ENCODE assay signal across 29 mouse cellular contexts in genomic region chr4:46503881-46504280, GRCm38 (mm10). TPM values are rescaled to one million over a fixed set of nuclear protein-coding genes. Genes with fewer than 3 reads are reported as not detected.
DNase-seq lines count a peak whose midpoint lies in the region; ATAC-seq and TF ChIP-seq lines count a peak whose summit lies in the region.
"Had no signal": no experiment of that assay in that cellular context is flagged by ENCODE, and none has a peak within 500 bp of the region (broad histone marks: within the 10 kb centered on the region; RNA-seq: fewer than 3 reads in every experiment).

No protein-coding gene starts in this region.

- peaks cover 25% of the 10 kb centered on the region for H3K36me3 ChIP-seq in forebrain, embryonic 15.5 days
- H3K36me3 ChIP-seq in forebrain, embryonic 12.5 days (replicated peaks), result peaks cover 47% of the 10 kb centered on the region
- H3K36me3 ChIP-seq in intestine, postnatal 0 days (ENCODE audit: control insufficient read depth, insufficient read depth), result peaks cover 41% of the 10 kb centered on the region
- H3K36me3 ChIP-seq in intestine, embryonic 15.5 days, result peaks cover 31% of the 10 kb centered on the region
- H3K36me3 ChIP-seq in liver, embryonic 12.5 days, result peaks cover 58% of the 10 kb centered on the region
- no peaks in the 10 kb centered on the region for H3K36me3 ChIP-seq in hindbrain, embryonic 11.5 days (ENCODE audit: control insufficient read depth, insufficient read depth, low read length)

- ATAC-seq in forebrain, embryonic 15.5 days (replicated peaks), result no peak
- ATAC-seq in forebrain, embryonic 12.5 days (ENCODE audit: low FRiP score), result no peak
- no peak for ATAC-seq in intestine, postnatal 0 days
- ATAC-seq in intestine, embryonic 15.5 days, result no peak
- peak; percentile 38 for ATAC-seq in liver, embryonic 12.5 days
- ATAC-seq in megakaryocyte-erythroid progenitor cell, adult 5-6 weeks (replicated peaks; ENCODE audit: low FRiP score, low TSS enrichment, poor library complexity, severe bottlenecking), result peak; percentile 56
- no peak for ATAC-seq in hindbrain, embryonic 11.5 days (ENCODE audit: low FRiP score)
- ATAC-seq: midbrain, embryonic 15.5 days had no signal

- DNase-seq in neural tube, embryonic 10.5 days (ENCODE audit: extremely low spot score, low spot score), result no peak
- no peak for DNase-seq in hindbrain, embryonic 11.5 days (ENCODE audit: low spot score)
- DNase-seq: cerebellum, adult 11 months; cerebellum, adult 9-11 months; embryo, embryonic 11 days; gastrocnemius, postnatal 25 days; heart, adult 18-20 months; heart, postnatal 10 days; kidney, adult 11 months; kidney, postnatal 14 days; layer of hippocampus, adult 9-11 months; lung, postnatal 36 days; right cerebral cortex, postnatal 25 days; spleen, adult 18-20 months; thymus, postnatal 14 days had no signal

- 83% methylated on average over 3 of the region's 3 CpGs for WGBS in forebrain, embryonic 15.5 days
- WGBS in forebrain, embryonic 12.5 days, result 90% methylated on average over 3 of the region's 3 CpGs
- 53% methylated on average over 3 of the region's 3 CpGs for WGBS in intestine, postnatal 0 days
- 73% methylated on average over 3 of the region's 3 CpGs for WGBS in intestine, embryonic 15.5 days
- WGBS in liver, embryonic 12.5 days (ENCODE audit: insufficient replicate concordance), result 17% methylated on average over 3 of the region's 3 CpGs
- 86% methylated on average over 3 of the region's 3 CpGs for WGBS in hindbrain, embryonic 11.5 days

- peaks cover 18% of the 10 kb centered on the region for H3K4me1 ChIP-seq in forebrain, embryonic 15.5 days
- peaks cover 7% of the 10 kb centered on the region for H3K4me1 ChIP-seq in forebrain, embryonic 12.5 days
- no peaks in the 10 kb centered on the region for H3K4me1 ChIP-seq in intestine, postnatal 0 days (replicated peaks; ENCODE audit: control insufficient read depth, insufficient read depth, low read length)
- peaks cover 6% of the 10 kb centered on the region for H3K4me1 ChIP-seq in intestine, embryonic 15.5 days (replicated peaks)
- peaks cover 71% of the 10 kb centered on the region for H3K4me1 ChIP-seq in liver, embryonic 12.5 days
- no peaks in the 10 kb centered on the region for H3K4me1 ChIP-seq in hindbrain, embryonic 11.5 days (replicated peaks; ENCODE audit: control insufficient read depth, insufficient read depth, low read length)
- H3K4me1 ChIP-seq: embryonic facial prominence, embryonic 12.5 days had no signal

- no peak for TF ChIP-seq CTCF in intestine, postnatal 0 days (IDR thresholded peaks at IDR 0.05; ENCODE audit: low read depth)

- H3K4me3 ChIP-seq in forebrain, embryonic 15.5 days, result no peak overlapping the region
- H3K4me3 ChIP-seq in forebrain, embryonic 12.5 days (replicated peaks), result no peak overlapping the region
- no peak overlapping the region for H3K4me3 ChIP-seq in intestine, postnatal 0 days (ENCODE audit: low read depth, low read length)
- no peak overlapping the region for H3K4me3 ChIP-seq in intestine, embryonic 15.5 days (replicated peaks)
- H3K4me3 ChIP-seq in liver, embryonic 12.5 days, result no peak overlapping the region
- no peak overlapping the region for H3K4me3 ChIP-seq in hindbrain, embryonic 11.5 days (ENCODE audit: low read depth, low read length)
- H3K4me3 ChIP-seq: embryonic facial prominence, embryonic 12.5 days; heart, embryonic 12.5 days; hindbrain, embryonic 13.5 days; limb, embryonic 12.5 days; liver, embryonic 15.5 days; lung, embryonic 15.5 days; midbrain, embryonic 15.5 days had no signal

- H3K9ac ChIP-seq in forebrain, embryonic 15.5 days (replicated peaks), result no peak overlapping the region
- no peak overlapping the region for H3K9ac ChIP-seq in forebrain, embryonic 12.5 days
- H3K9ac ChIP-seq in intestine, postnatal 0 days (ENCODE audit: low read depth, low read length), result no peak overlapping the region
- no peak overlapping the region for H3K9ac ChIP-seq in intestine, embryonic 15.5 days
- 0 out of 2 replicates have a peak overlapping the region, but pooled peaks have one; percentile 7 for H3K9ac ChIP-seq in liver, embryonic 12.5 days
- H3K9ac ChIP-seq in hindbrain, embryonic 11.5 days (ENCODE audit: low read depth, low read length), result no peak overlapping the region
- H3K9ac ChIP-seq: embryonic facial prominence, embryonic 12.5 days; heart, embryonic 12.5 days; hindbrain, embryonic 13.5 days; limb, embryonic 12.5 days; liver, embryonic 15.5 days; lung, embryonic 15.5 days; midbrain, embryonic 15.5 days had no signal

- no peaks in the 10 kb centered on the region for H3K27me3 ChIP-seq in forebrain, embryonic 15.5 days
- peaks cover 25% of the 10 kb centered on the region for H3K27me3 ChIP-seq in forebrain, embryonic 12.5 days
- H3K27me3 ChIP-seq in intestine, postnatal 0 days (replicated peaks; ENCODE audit: control insufficient read depth, insufficient read depth, low read length), result no peaks in the 10 kb centered on the region
- H3K27me3 ChIP-seq in intestine, embryonic 15.5 days (replicated peaks), result no peaks in the 10 kb centered on the region
- H3K27me3 ChIP-seq in liver, embryonic 12.5 days (replicated peaks), result peaks cover 12% of the 10 kb centered on the region
- H3K27me3 ChIP-seq in hindbrain, embryonic 11.5 days (ENCODE audit: control insufficient read depth, insufficient read depth, low read length), result peaks cover 18% of the 10 kb centered on the region
- H3K27me3 ChIP-seq: megakaryocyte, embryonic 14.5 days had no signal

- peak overlapping the region; percentile 60; the same call in 1 of the 2 replicates for H3K27ac ChIP-seq in forebrain, embryonic 15.5 days (replicated peaks)
- no peak overlapping the region for H3K27ac ChIP-seq in forebrain, embryonic 12.5 days
- peak overlapping the region; percentile 7; the same call in 1 of the 2 replicates for H3K27ac ChIP-seq in intestine, postnatal 0 days (ENCODE audit: low read depth, low read length)
- no peak overlapping the region for H3K27ac ChIP-seq in intestine, embryonic 15.5 days
- H3K27ac ChIP-seq in liver, embryonic 12.5 days, result peak overlapping the region; percentile 64
- no peak overlapping the region for H3K27ac ChIP-seq in hindbrain, embryonic 11.5 days (ENCODE audit: low read depth, low read length)
- H3K27ac ChIP-seq: embryonic facial prominence, embryonic 12.5 days; hindbrain, embryonic 13.5 days; limb, embryonic 12.5 days; liver, embryonic 15.5 days; lung, embryonic 15.5 days; midbrain, embryonic 15.5 days had no signal

- no peak overlapping the region for H3K4me2 ChIP-seq in forebrain, embryonic 15.5 days (replicated peaks)
- H3K4me2 ChIP-seq in forebrain, embryonic 12.5 days, result no peak overlapping the region
- H3K4me2 ChIP-seq in intestine, postnatal 0 days (replicated peaks; ENCODE audit: low read depth), result no peak overlapping the region
- no peak overlapping the region for H3K4me2 ChIP-seq in intestine, embryonic 15.5 days (replicated peaks)
- no peak overlapping the region for H3K4me2 ChIP-seq in liver, embryonic 12.5 days
- no peak overlapping the region for H3K4me2 ChIP-seq in hindbrain, embryonic 11.5 days (replicated peaks; ENCODE audit: low read depth, low read length)
- H3K4me2 ChIP-seq: embryonic facial prominence, embryonic 12.5 days; heart, embryonic 12.5 days; hindbrain, embryonic 13.5 days; limb, embryonic 12.5 days; liver, embryonic 15.5 days; lung, embryonic 15.5 days; midbrain, embryonic 15.5 days had no signal

- no peaks in the 10 kb centered on the region for H3K9me3 ChIP-seq in forebrain, embryonic 15.5 days
- H3K9me3 ChIP-seq in forebrain, embryonic 12.5 days, result no peaks in the 10 kb centered on the region
- H3K9me3 ChIP-seq in intestine, postnatal 0 days (ENCODE audit: control insufficient read depth), result no peaks in the 10 kb centered on the region
- H3K9me3 ChIP-seq in intestine, embryonic 15.5 days, result no peaks in the 10 kb centered on the region
- no peaks in the 10 kb centered on the region for H3K9me3 ChIP-seq in liver, embryonic 12.5 days (replicated peaks)
- H3K9me3 ChIP-seq in hindbrain, embryonic 11.5 days (ENCODE audit: control insufficient read depth, low read length), result no peaks in the 10 kb centered on the region
- H3K9me3 ChIP-seq: embryonic facial prominence, embryonic 12.5 days; heart, embryonic 12.5 days; hindbrain, embryonic 13.5 days; limb, embryonic 12.5 days; liver, embryonic 15.5 days; lung, embryonic 15.5 days; megakaryocyte, embryonic 14.5 days; midbrain, embryonic 15.5 days had no signal

RNA-seq across cellular contexts. Expression of gene Nans, which starts 14.8 kb away (rescaled TPM):
- polyA plus RNA-seq in forebrain, embryonic 15.5 days (2015; fragmentation: Nextera tagmentation; extraction: Ambion mirVana), result 78.5 and 84.2 TPM in 2 replicates
- polyA plus RNA-seq in forebrain, embryonic 12.5 days (2016; fragmentation: Nextera tagmentation; extraction: Ambion mirVana), result 63.5 and 75.8 TPM in 2 replicates
- polyA plus RNA-seq in intestine, postnatal 0 days (2015; fragmentation: Nextera tagmentation; extraction: Ambion mirVana), result 67.4 and 81.3 TPM in 2 replicates
- 102 and 113 TPM in 2 replicates for polyA plus RNA-seq in intestine, embryonic 15.5 days (2015; fragmentation: Nextera tagmentation; extraction: Ambion mirVana)
- polyA plus RNA-seq in liver, embryonic 12.5 days (2016; fragmentation: Nextera tagmentation; extraction: Ambion mirVana), result 75.7 and 78.4 TPM in 2 replicates
- 58.0 and 77.3 TPM in 2 replicates for total RNA-seq in megakaryocyte-erythroid progenitor cell, adult 5-6 weeks (2014; fragmentation: Nextera tagmentation)
- total RNA-seq in megakaryocyte-erythroid progenitor cell, adult 5-6 weeks (2017), result 57.8 and 68.7 TPM in 2 replicates
- 79.7 and 88.4 TPM in 2 replicates for polyA plus RNA-seq in hindbrain, embryonic 11.5 days (2014; fragmentation: Nextera tagmentation; extraction: Ambion mirVana)

RNA-seq across cellular contexts. Expression of gene Trim14, which starts 32.1 kb away (rescaled TPM):
- 0.48 and 1.2 TPM in 2 replicates for polyA plus RNA-seq in forebrain, embryonic 15.5 days (2015; fragmentation: Nextera tagmentation; extraction: Ambion mirVana)
- 0.95 and 1.7 TPM in 2 replicates for polyA plus RNA-seq in forebrain, embryonic 12.5 days (2016; fragmentation: Nextera tagmentation; extraction: Ambion mirVana)
- polyA plus RNA-seq in intestine, postnatal 0 days (2015; fragmentation: Nextera tagmentation; extraction: Ambion mirVana), result 14.1 and 15.7 TPM in 2 replicates
- polyA plus RNA-seq in intestine, embryonic 15.5 days (2015; fragmentation: Nextera tagmentation; extraction: Ambion mirVana), result 11.4 and 12.6 TPM in 2 replicates
- 8.5 and 8.9 TPM in 2 replicates for polyA plus RNA-seq in liver, embryonic 12.5 days (2016; fragmentation: Nextera tagmentation; extraction: Ambion mirVana)
- total RNA-seq in megakaryocyte-erythroid progenitor cell, adult 5-6 weeks (2014; fragmentation: Nextera tagmentation), result 8.5 and 13.1 TPM in 2 replicates
- 7.3 and 8.1 TPM in 2 replicates for total RNA-seq in megakaryocyte-erythroid progenitor cell, adult 5-6 weeks (2017)
- polyA plus RNA-seq in hindbrain, embryonic 11.5 days (2014; fragmentation: Nextera tagmentation; extraction: Ambion mirVana), result 0.84 and 1.0 TPM in 2 replicates

RNA-seq across cellular contexts. Expression of gene Anp32b, which starts 53.2 kb away (rescaled TPM):
- 109 and 115 TPM in 2 replicates for polyA plus RNA-seq in forebrain, embryonic 15.5 days (2015; fragmentation: Nextera tagmentation; extraction: Ambion mirVana)
- 301 and 311 TPM in 2 replicates for polyA plus RNA-seq in forebrain, embryonic 12.5 days (2016; fragmentation: Nextera tagmentation; extraction: Ambion mirVana)
- polyA plus RNA-seq in intestine, postnatal 0 days (2015; fragmentation: Nextera tagmentation; extraction: Ambion mirVana), result 98.5 and 105 TPM in 2 replicates
- polyA plus RNA-seq in intestine, embryonic 15.5 days (2015; fragmentation: Nextera tagmentation; extraction: Ambion mirVana), result 260 and 262 TPM in 2 replicates
- 669 and 722 TPM in 2 replicates for polyA plus RNA-seq in liver, embryonic 12.5 days (2016; fragmentation: Nextera tagmentation; extraction: Ambion mirVana)
- 736 and 1,006 TPM in 2 replicates for total RNA-seq in megakaryocyte-erythroid progenitor cell, adult 5-6 weeks (2014; fragmentation: Nextera tagmentation)
- 180 and 265 TPM in 2 replicates for total RNA-seq in megakaryocyte-erythroid progenitor cell, adult 5-6 weeks (2017)
- polyA plus RNA-seq in hindbrain, embryonic 11.5 days (2014; fragmentation: Nextera tagmentation; extraction: Ambion mirVana), result 271 and 285 TPM in 2 replicates

Comparison
In these comparisons a context has a peak if more than half of its experiments do, and no peak if none do; other contexts are left out.
1. H3K27ac ChIP-seq: peak in forebrain, embryonic 15.5 days (single experiment), intestine, postnatal 0 days (single experiment) and liver, embryonic 12.5 days (single experiment); none in forebrain, embryonic 12.5 days (single experiment), intestine, embryonic 15.5 days (single experiment) and hindbrain, embryonic 11.5 days (single experiment).
2. ATAC-seq: peak in liver, embryonic 12.5 days (single experiment) and megakaryocyte-erythroid progenitor cell, adult 5-6 weeks (single experiment); none in forebrain, embryonic 15.5 days (single experiment), forebrain, embryonic 12.5 days (single experiment), intestine, postnatal 0 days (single experiment), intestine, embryonic 15.5 days (single experiment) and hindbrain, embryonic 11.5 days (single experiment).